Mouse (Mus musculus): ENCODE measurements around the gene Smtnl2. TPM values are rescaled to one million over a fixed set of nuclear protein-coding genes. Genes with fewer than 3 reads are reported as not detected.

The Smtnl2 gene
- polyA plus RNA-seq, 1 experiment from 2014 or later = 16.4 TPM

DNA sequence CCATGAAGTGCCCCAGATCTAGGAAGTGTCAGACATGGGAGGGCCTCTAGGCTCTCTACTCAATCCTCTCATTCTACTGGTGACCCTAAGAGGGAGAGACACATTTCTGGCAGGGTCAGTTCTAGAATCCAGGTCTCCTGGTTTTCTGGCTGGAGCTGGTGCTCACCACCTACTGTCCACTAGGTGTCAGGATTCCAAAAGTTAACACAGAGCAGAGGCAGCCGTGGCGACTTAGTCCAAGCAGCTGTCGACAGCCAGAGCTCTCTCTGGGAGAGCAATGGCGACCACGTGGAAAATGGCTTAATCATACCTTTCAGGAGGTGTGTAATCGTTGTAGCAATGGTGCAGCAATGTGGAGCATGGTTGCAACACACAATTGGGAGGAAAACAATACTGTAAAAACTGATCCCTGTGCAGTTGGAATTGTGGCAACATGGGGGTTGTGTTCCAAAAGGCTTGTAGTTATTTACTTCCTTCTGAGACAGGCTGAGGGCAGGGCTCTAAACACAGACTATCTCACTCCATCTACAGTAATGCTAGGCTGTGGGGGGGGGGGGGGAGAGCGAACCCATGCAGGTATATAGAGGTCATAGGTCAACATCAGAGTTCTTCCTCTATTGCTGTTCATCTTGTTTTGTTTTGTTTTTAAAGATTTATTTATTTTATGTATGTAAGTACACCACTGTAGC is 68.8 kb downstream of the Smtnl2 start:
- Histone ChIP-seq H3K4me1 (peaks cover 11% of the 10 kb centered on the region), H3K4me3 (no peak overlapping the region), H3K27ac (replicated peaks) (no peak overlapping the region), H3K9me3 (no peaks in the 10 kb centered on the region), H3K27me3 (replicated peaks; ENCODE audit: low read depth, poor library complexity, severe bottlenecking) (peaks cover 6% of the 10 kb centered on the region; the same call in 1 of the 2 replicates), H3K36me3 (replicated peaks) (no peaks in the 10 kb centered on the region)
- peak; percentile 72 for DNase-seq (ENCODE audit: low spot score)
- WGBS = 11% methylated on average over 7 of the region's 7 CpGs

DNA sequence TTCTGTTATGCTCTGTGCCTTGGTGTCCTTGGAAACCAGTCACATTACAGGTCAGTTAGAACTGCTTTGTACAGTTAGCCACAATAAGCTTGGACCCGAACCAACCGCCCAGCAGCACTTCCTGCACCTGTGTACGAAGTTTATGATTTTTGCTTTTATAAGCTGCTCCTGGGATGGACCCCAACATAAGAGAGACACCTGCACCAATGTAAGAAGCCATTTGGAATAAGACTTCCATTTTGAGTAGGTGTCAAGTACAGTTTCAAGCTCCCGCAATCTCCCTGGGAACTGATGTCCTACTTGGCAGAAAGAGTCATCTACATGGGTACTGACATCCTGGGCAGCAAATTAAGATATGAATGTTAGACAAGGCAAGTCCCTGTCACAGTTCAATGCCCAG is 71.8 kb downstream of the Smtnl2 start:
- no peak overlapping the region for H3K4me3 ChIP-seq
- DNase-seq (ENCODE audit: low spot score) = no peak
- no peaks in the 10 kb centered on the region for H3K9me3 ChIP-seq
- H3K27ac ChIP-seq (replicated peaks) = no peak overlapping the region
- 89% methylated on average over 4 of the region's 4 CpGs for WGBS
- peaks cover 13% of the 10 kb centered on the region for H3K4me1 ChIP-seq
- peaks cover 6% of the 10 kb centered on the region; the same call in 1 of the 2 replicates for H3K27me3 ChIP-seq (replicated peaks; ENCODE audit: low read depth, poor library complexity, severe bottlenecking)
- no peaks in the 10 kb centered on the region for H3K36me3 ChIP-seq (replicated peaks)

Small RNAs within 50 kb of the gene (microRNA-seq; reads per million reads assigned to microRNA genes)
- not detected for gene Mir6338

Other genes starting within 250 kb of the Smtnl2 start
- gene Gm43951, start 204.9 kb downstream of the Smtnl2 start, polyA plus RNA-seq (2016; fragmentation: Nextera tagmentation; extraction: Ambion mirVana) = 0.72 and 0.83 TPM in 2 replicates
- 17.1 and 19.9 TPM in 2 replicates for gene 4933427D14Rik, start 204.3 kb downstream of the Smtnl2 start, polyA plus RNA-seq (2016; fragmentation: Nextera tagmentation; extraction: Ambion mirVana)
- gene Txndc17, start 204.2 kb downstream of the Smtnl2 start, polyA plus RNA-seq (2016; fragmentation: Nextera tagmentation; extraction: Ambion mirVana) = 180 TPM in 2 replicates
- gene Med31, start 196.1 kb downstream of the Smtnl2 start, polyA plus RNA-seq (2016; fragmentation: Nextera tagmentation; extraction: Ambion mirVana) = 46.7 and 50.8 TPM in 2 replicates
- 0.10 and 0.14 TPM in 2 replicates for gene Slc13a5, start 144.5 kb downstream of the Smtnl2 start, polyA plus RNA-seq (2016; fragmentation: Nextera tagmentation; extraction: Ambion mirVana)
- 3.2 and 3.4 TPM in 2 replicates for gene Xaf1, start 110.1 kb downstream of the Smtnl2 start, polyA plus RNA-seq (2016; fragmentation: Nextera tagmentation; extraction: Ambion mirVana)
- not detected in 2 replicates for gene Fbxo39, start 97.3 kb downstream of the Smtnl2 start, polyA plus RNA-seq (2016; fragmentation: Nextera tagmentation; extraction: Ambion mirVana)
- gene Tekt1, start 49.3 kb downstream of the Smtnl2 start, polyA plus RNA-seq (2016; fragmentation: Nextera tagmentation; extraction: Ambion mirVana) = 6.3 and 7.2 TPM in 2 replicates
- gene Ggt6, start 23.8 kb upstream of the Smtnl2 start, polyA plus RNA-seq (2016; fragmentation: Nextera tagmentation; extraction: Ambion mirVana) = 0.10 TPM in 1 of 2 replicates, not detected in the other
- gene Mybbp1a, start 29.6 kb upstream of the Smtnl2 start, polyA plus RNA-seq (2016; fragmentation: Nextera tagmentation; extraction: Ambion mirVana) = 257 and 263 TPM in 2 replicates
- gene Spns2, start 78.2 kb upstream of the Smtnl2 start, polyA plus RNA-seq (2016; fragmentation: Nextera tagmentation; extraction: Ambion mirVana) = 3.3 TPM in 2 replicates
- 0.04 and 0.14 TPM in 2 replicates for gene Spns3, start 138.8 kb upstream of the Smtnl2 start, polyA plus RNA-seq (2016; fragmentation: Nextera tagmentation; extraction: Ambion mirVana)
- gene Ube2g1, start 195.6 kb upstream of the Smtnl2 start, polyA plus RNA-seq (2016; fragmentation: Nextera tagmentation; extraction: Ambion mirVana) = 89.0 and 91.5 TPM in 2 replicates